ENCODE assay signal across 8 mouse cellular contexts in genomic region chr7:142385742-142386403, GRCm38 (mm10). TPM values are rescaled to one million over a fixed set of nuclear protein-coding genes. Genes with fewer than 3 reads are reported as not detected.
DNase-seq lines count a peak whose midpoint lies in the region; ATAC-seq lines count a peak whose summit lies in the region.

No protein-coding gene starts in this region.

- WGBS in lung, embryonic 16.5 days: 84% methylated on average over 3 of the region's 3 CpGs
- WGBS in forebrain, embryonic 11.5 days: 92% methylated on average over 3 of the region's 3 CpGs
- WGBS in limb, embryonic 10.5 days: 81% methylated on average over 3 of the region's 3 CpGs
- 90% methylated on average over 3 of the region's 3 CpGs for WGBS in neural tube, embryonic 15.5 days

- H3K4me3 ChIP-seq in lung, embryonic 16.5 days (ENCODE audit: low read length): peak overlapping the region; percentile 81
- peak overlapping the region; percentile 84; the same call in 1 of the 2 replicates for H3K4me3 ChIP-seq in forebrain, embryonic 11.5 days (ENCODE audit: low read depth, low read length)
- H3K4me3 ChIP-seq in limb, embryonic 10.5 days: peak overlapping the region; percentile 82
- peak overlapping the region; percentile 86; the same call in 1 of the 2 replicates for H3K4me3 ChIP-seq in neural tube, embryonic 15.5 days (replicated peaks)

- peak overlapping the region; percentile 93 for H3K4me2 ChIP-seq in lung, embryonic 16.5 days (ENCODE audit: low read depth, low read length)
- H3K4me2 ChIP-seq in forebrain, embryonic 11.5 days (ENCODE audit: low read depth, low read length, severe bottlenecking): peak overlapping the region; percentile 87; the same call in 1 of the 2 replicates
- peak overlapping the region; percentile 91 for H3K4me2 ChIP-seq in neural tube, embryonic 15.5 days

- no peaks in the 10 kb centered on the region for H3K27me3 ChIP-seq in lung, embryonic 16.5 days (ENCODE audit: control insufficient read depth, insufficient read depth, low read depth, low read length)
- H3K27me3 ChIP-seq in forebrain, embryonic 11.5 days (ENCODE audit: control insufficient read depth, insufficient read depth, low read length): no peaks in the 10 kb centered on the region
- H3K27me3 ChIP-seq in limb, embryonic 10.5 days (ENCODE audit: low read depth, poor library complexity, severe bottlenecking): no peaks in the 10 kb centered on the region
- H3K27me3 ChIP-seq in neural tube, embryonic 15.5 days (replicated peaks): no peaks in the 10 kb centered on the region

- ATAC-seq in lung, embryonic 16.5 days (ENCODE audit: low read depth): no peak
- no peak for ATAC-seq in forebrain, embryonic 11.5 days (replicated peaks; ENCODE audit: low FRiP score)
- no peak for ATAC-seq in neural tube, embryonic 15.5 days (ENCODE audit: low FRiP score)

- no peak overlapping the region for H3K27ac ChIP-seq in lung, embryonic 16.5 days (ENCODE audit: low read length)
- no peak overlapping the region for H3K27ac ChIP-seq in forebrain, embryonic 11.5 days (ENCODE audit: low read depth, low read length)
- H3K27ac ChIP-seq in limb, embryonic 10.5 days: no peak overlapping the region
- H3K27ac ChIP-seq in neural tube, embryonic 15.5 days (replicated peaks): no peak overlapping the region

- peak overlapping the region; percentile 89; the same call in 1 of the 2 replicates for H3K9ac ChIP-seq in lung, embryonic 16.5 days (ENCODE audit: low read length)
- H3K9ac ChIP-seq in forebrain, embryonic 11.5 days (ENCODE audit: low read length): no peak overlapping the region
- peak overlapping the region; percentile 86; the same call in 1 of the 2 replicates for H3K9ac ChIP-seq in neural tube, embryonic 15.5 days (replicated peaks)

- H3K36me3 ChIP-seq in lung, embryonic 16.5 days (ENCODE audit: control insufficient read depth, insufficient read depth, low read length): peaks cover 18% of the 10 kb centered on the region
- peaks cover 4% of the 10 kb centered on the region; the same call in 1 of the 2 replicates for H3K36me3 ChIP-seq in forebrain, embryonic 11.5 days (ENCODE audit: control insufficient read depth, insufficient read depth, low read length)
- peaks cover 50% of the 10 kb centered on the region for H3K36me3 ChIP-seq in limb, embryonic 10.5 days
- H3K36me3 ChIP-seq in neural tube, embryonic 15.5 days: peaks cover 46% of the 10 kb centered on the region

- no peaks in the 10 kb centered on the region for H3K9me3 ChIP-seq in lung, embryonic 16.5 days (ENCODE audit: control insufficient read depth, low read length)
- no peaks in the 10 kb centered on the region for H3K9me3 ChIP-seq in forebrain, embryonic 11.5 days (ENCODE audit: control insufficient read depth, low read length)
- H3K9me3 ChIP-seq in limb, embryonic 10.5 days (replicated peaks): no peaks in the 10 kb centered on the region
- H3K9me3 ChIP-seq in neural tube, embryonic 15.5 days (replicated peaks): no peaks in the 10 kb centered on the region

- peaks cover 16% of the 10 kb centered on the region for H3K4me1 ChIP-seq in lung, embryonic 16.5 days (replicated peaks; ENCODE audit: control insufficient read depth, insufficient read depth, low read length)
- H3K4me1 ChIP-seq in forebrain, embryonic 11.5 days (replicated peaks; ENCODE audit: control insufficient read depth, insufficient read depth, low read length): peaks cover 8% of the 10 kb centered on the region
- peaks cover 19% of the 10 kb centered on the region for H3K4me1 ChIP-seq in limb, embryonic 10.5 days
- peaks cover 30% of the 10 kb centered on the region for H3K4me1 ChIP-seq in neural tube, embryonic 15.5 days

- no peak for DNase-seq in lung, postnatal 4 days
- DNase-seq in forebrain, embryonic 11.5 days (ENCODE audit: low spot score): no peak
- no peak for DNase-seq in limb, embryonic 10.5 days (ENCODE audit: low spot score)
- no peak for DNase-seq in spleen, postnatal 14 days (ENCODE audit: low spot score in 2 of 2)
- no peak for DNase-seq in right cerebral cortex, postnatal 14 days
- no peak for DNase-seq in urinary bladder, postnatal 36 days (ENCODE audit: low spot score in 2 of 2)

RNA-seq across cellular contexts. Expression of gene Ctsd, which starts 2.0 kb away (rescaled TPM):
- 302 and 328 TPM in 2 replicates for polyA plus RNA-seq in lung, embryonic 16.5 days (2015; fragmentation: Nextera tagmentation; extraction: Ambion mirVana)
- 129 and 147 TPM in 2 replicates for polyA plus RNA-seq in forebrain, embryonic 11.5 days (2014; fragmentation: Nextera tagmentation; extraction: Ambion mirVana)
- 121 and 132 TPM in 2 replicates for polyA plus RNA-seq in limb, embryonic 10.5 days (2016; fragmentation: Nextera tagmentation; extraction: Ambion mirVana)
- 304 and 310 TPM in 2 replicates for polyA plus RNA-seq in neural tube, embryonic 15.5 days (2015; fragmentation: Nextera tagmentation; extraction: Ambion mirVana)

RNA-seq across cellular contexts. Expression of gene Gm49369, which starts 3.4 kb away (rescaled TPM):
- polyA plus RNA-seq in lung, embryonic 16.5 days (2015; fragmentation: Nextera tagmentation; extraction: Ambion mirVana): 2.5 and 3.2 TPM in 2 replicates
- polyA plus RNA-seq in forebrain, embryonic 11.5 days (2014; fragmentation: Nextera tagmentation; extraction: Ambion mirVana): not detected in 2 replicates
- polyA plus RNA-seq in limb, embryonic 10.5 days (2016; fragmentation: Nextera tagmentation; extraction: Ambion mirVana): 0.63 and 1.1 TPM in 2 replicates
- polyA plus RNA-seq in neural tube, embryonic 15.5 days (2015; fragmentation: Nextera tagmentation; extraction: Ambion mirVana): not detected in 2 replicates

RNA-seq across cellular contexts. Expression of gene Ifitm10, which starts 12.3 kb away (rescaled TPM):
- 5.6 and 7.5 TPM in 2 replicates for polyA plus RNA-seq in lung, embryonic 16.5 days (2015; fragmentation: Nextera tagmentation; extraction: Ambion mirVana)
- 0.24 and 0.32 TPM in 2 replicates for polyA plus RNA-seq in forebrain, embryonic 11.5 days (2014; fragmentation: Nextera tagmentation; extraction: Ambion mirVana)
- 0.53 and 0.73 TPM in 2 replicates for polyA plus RNA-seq in limb, embryonic 10.5 days (2016; fragmentation: Nextera tagmentation; extraction: Ambion mirVana)
- 13.5 and 14.7 TPM in 2 replicates for polyA plus RNA-seq in neural tube, embryonic 15.5 days (2015; fragmentation: Nextera tagmentation; extraction: Ambion mirVana)

RNA-seq across cellular contexts. Expression of gene Syt8, which starts 48.8 kb away (rescaled TPM):
- polyA plus RNA-seq in lung, embryonic 16.5 days (2015; fragmentation: Nextera tagmentation; extraction: Ambion mirVana): 0.48 and 1.2 TPM in 2 replicates
- polyA plus RNA-seq in forebrain, embryonic 11.5 days (2014; fragmentation: Nextera tagmentation; extraction: Ambion mirVana): not detected in 2 replicates
- 0.25 TPM in 1 of 2 replicates, not detected in the other for polyA plus RNA-seq in limb, embryonic 10.5 days (2016; fragmentation: Nextera tagmentation; extraction: Ambion mirVana)
- polyA plus RNA-seq in neural tube, embryonic 15.5 days (2015; fragmentation: Nextera tagmentation; extraction: Ambion mirVana): 0.14 TPM in 1 of 2 replicates, not detected in the other

RNA-seq across cellular contexts. Expression of gene Tnni2, which starts 55.7 kb away (rescaled TPM):
- polyA plus RNA-seq in lung, embryonic 16.5 days (2015; fragmentation: Nextera tagmentation; extraction: Ambion mirVana): 17.6 and 61.1 TPM in 2 replicates
- polyA plus RNA-seq in forebrain, embryonic 11.5 days (2014; fragmentation: Nextera tagmentation; extraction: Ambion mirVana): 1.3 TPM in 1 of 2 replicates, not detected in the other
- 2.4 and 3.6 TPM in 2 replicates for polyA plus RNA-seq in limb, embryonic 10.5 days (2016; fragmentation: Nextera tagmentation; extraction: Ambion mirVana)
- 16.4 and 24.8 TPM in 2 replicates for polyA plus RNA-seq in neural tube, embryonic 15.5 days (2015; fragmentation: Nextera tagmentation; extraction: Ambion mirVana)
